Mouse (Mus musculus): ENCODE data around the gene Cdk4.

The Cdk4 gene

DNA sequence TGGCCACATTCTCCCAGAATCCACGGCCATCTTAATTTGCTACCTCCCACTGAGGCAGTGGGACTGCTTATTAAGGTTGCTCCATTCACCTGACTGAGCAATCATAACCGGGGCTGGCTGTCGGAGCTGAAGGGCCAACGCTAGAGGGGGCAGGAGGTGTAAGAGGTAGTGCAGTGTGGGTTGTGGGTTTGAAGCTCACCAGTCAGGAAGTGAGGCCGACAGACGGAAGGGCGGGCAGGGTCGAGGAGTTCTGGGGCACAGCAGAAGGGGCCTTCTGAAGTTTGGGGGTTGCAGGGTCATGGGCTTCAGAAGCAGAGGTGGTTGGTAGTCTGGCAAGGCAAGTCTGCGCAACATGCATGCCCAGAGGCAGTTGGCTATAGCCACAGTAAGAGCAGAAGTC lies 11.7 kb downstream of the Cdk4 start, which contains the start of gene Agap2:
Gene Agap2, plus strand, starts transcription at position 205 of the 400 bp plus-strand sequence.
- no peak for DNase-seq (ENCODE audit: low read depth, low spot score)

DNA sequence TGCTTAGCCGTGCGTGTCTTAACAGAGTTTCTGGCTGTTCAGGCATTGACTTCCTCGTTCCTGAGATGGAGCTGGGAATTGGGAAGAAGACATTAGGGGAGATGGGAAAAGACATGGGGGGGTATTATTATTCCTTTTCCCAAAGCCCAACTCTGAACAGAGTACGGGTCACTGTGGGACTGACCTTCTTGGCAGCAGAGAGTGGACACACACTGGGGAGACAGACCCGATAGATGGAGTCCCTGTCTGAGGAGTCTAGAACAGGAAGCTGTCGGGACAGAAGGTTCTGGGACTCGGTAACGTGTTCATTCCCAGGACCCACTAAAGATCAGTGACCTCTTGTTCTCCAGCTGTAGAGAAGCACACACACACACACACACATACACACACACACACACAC lies 12.3 kb downstream of the Cdk4 start:
- no peak for DNase-seq (ENCODE audit: low read depth, low spot score)

DNA sequence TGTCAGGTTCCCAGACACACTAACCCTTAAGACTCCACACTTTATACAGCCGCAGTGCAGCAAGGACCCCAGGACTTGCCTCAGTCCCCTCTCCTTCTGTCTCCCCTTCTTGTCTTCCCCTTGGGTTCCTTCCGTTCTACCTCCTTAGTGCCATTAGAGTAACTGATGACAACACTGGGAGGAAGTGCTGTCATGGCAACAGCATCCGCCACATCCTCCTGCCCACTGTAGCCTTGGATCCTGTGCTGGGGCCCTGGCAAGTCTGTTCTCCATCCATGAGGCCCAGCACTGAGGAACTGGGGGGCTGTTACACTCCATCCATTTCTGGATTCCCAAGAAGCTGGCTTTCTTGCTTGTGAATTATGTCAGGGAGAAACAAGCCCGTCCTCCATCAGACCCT lies 12.7 kb downstream of the Cdk4 start:
- no peak for DNase-seq (ENCODE audit: low read depth, low spot score)

DNA sequence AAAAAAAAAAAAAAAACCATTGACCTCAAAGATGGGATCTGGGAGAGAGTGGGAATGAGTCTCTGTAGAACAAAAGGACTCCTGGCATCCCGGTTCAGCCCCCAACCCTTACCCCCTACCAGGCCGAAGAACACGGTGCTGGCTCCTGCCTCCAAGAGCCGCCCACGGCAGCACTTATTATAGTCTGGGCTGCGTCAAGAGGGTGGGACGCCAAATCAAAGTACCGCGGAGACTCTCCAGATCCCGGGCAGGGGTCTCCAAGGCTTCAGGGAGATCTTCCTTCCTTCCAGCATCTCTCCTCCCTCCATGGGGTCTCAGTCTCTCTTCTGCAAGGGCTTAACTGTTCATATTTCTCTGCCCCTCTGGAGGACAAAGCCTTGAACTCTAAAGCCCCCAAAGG lies 14.2 kb downstream of the Cdk4 start:
- DNase-seq (ENCODE audit: low read depth, low spot score), result no peak

DNA sequence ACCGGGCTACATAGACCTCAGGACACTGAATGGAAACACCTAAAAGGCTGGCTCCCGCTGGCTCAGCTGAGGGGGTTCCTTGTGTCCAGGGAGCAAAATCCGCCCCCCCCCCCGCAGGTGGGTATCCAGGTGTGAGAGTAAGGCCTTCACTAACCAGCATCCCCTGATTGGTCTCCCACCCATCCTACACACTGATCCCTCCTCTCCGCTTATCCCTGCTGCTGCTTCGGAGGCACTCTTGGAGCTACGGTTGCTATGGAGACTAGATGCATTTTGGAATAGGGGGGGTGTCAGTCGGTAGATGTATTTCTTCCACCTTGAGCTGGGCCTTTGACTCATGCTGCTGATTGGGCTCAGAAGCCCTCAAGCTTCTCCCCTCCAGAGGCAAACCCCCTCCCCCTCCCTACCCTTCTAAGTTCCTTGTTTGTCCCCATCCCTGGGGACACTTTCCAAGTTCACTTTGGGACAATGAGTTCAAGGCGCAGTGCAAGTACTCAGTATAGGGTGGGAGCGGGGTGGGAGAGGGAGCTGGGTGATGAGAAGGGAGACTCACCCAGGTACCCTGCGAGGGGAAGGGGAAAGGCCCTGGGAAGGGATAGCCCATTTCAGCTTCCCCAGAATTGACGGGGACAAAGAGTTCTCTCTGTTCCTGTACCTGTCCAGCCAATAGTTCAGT lies 14.8 kb downstream of the Cdk4 start:
- peak; percentile 93 for DNase-seq (ENCODE audit: low read depth, low spot score)

DNA sequence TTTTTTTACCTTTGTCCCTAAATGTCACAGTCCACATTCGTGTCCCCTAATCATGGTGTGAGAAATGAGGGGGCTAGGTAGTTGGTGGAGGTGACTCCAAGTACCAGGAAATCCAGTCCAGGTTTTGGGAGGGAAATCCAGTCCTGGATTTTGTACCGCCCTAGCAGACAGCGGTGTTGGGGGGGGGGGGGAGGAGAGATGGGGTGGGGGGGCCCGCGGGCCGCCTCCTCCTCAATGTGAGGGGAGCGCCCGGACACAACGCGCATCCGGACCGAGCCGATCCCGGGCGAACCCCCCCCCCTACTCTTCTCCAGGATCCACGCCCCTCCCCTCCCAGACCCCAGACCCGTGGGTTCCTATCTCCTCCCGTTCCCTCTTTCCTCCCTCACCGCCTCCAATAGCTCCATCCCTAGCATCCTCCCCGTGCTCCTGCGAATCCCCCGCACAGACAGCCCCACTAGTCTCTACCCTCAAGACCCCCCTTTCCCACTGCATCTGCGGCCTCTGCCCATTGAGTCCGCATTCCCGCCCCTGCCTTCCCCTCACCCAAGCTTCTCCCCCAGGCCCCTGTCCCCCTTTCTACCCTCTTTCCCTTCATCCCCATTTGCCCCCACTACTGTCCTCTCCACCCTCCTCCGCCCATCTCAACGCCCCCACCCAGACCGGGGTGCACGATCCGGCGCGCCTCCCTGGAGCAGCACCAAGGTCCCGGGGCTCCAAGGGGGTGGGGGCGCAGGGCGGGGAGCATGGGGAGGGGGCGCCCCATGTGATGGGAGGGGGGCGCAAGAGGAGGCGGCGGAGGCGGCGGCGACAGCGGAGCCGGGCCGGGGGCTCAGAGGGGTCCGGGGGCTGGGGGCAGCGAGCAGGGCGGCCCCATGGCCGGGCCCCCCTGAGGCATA lies 15.6 kb downstream of the Cdk4 start:
- DNase-seq (ENCODE audit: low read depth, low spot score), result no peak

DNA sequence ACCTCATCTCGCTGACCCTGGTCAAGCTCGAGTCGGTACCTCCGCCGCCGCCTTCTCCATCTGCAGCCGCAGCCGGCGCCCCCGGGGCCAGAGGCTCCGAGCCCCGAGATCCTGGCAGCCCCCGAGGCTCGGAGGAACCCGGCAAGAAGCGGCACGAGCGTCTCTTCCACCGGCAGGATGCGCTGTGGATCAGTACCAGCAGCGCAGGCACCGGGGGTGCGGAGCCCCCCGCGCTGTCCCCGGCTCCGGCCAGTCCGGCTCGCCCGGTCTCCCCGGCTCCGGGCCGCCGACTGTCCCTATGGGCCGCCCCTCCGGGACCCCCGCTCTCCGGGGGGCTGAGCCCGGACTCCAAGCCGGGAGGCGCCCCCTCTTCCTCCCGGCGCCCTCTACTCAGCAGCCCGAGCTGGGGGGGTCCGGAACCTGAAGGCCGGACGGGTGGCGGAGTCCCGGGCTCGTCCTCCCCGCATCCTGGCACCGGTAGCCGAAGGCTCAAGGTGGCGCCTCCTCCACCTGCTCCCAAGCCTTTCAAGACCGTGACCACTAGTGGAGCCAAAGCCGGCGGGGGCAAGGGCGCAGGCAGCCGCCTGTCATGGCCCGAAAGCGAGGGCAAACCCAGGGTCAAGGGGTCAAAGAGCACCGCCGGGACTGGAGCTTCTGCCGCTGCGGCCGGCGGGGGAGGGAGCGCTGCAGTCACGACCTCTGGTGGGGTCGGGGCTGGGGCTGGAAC lies 16.5 kb downstream of the Cdk4 start:
- no peak for DNase-seq (ENCODE audit: low read depth, low spot score)

DNA sequence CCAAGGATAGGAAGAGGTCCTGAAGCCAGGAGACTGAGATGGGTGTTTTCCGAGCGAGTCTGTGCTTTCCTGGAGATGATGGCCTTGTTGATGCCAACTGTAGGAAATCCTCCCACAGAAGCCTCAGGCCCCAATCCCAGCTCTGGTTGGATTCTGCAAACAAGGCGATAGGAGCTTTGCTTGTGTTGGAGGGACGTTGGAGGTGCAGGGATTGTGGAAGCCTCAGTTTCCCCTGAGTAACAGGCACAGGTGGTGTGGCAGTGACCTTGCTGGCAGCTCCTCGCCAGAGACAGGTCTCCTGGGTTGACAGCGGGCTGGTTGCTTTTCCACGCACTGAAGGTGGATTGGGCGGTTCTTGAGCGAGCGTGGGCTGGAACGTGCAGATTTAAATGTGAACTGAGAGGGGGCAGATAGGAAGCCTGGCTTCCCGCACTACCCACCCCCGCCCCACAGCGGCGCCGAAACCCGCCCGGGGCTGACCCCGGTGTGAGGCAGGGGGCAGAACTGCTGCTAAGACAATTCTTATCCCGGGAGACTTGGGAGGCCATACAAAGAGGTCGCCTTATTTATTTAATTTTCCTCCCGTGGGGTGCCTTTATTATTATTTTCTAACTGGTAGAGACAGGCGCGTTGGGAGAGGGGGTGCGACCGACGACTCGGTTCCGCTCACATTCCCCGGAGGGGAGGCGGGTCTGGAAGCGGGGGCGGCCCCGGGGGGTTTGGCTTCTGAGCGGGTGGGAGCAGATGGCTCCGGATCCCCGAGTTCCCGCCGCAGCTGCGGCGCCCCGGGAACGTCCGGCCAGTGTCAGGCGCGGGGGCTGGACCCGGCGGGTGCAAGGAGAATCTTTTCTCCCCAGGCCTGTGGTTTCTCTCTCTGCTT lies 17.8 kb downstream of the Cdk4 start:
- no peak for DNase-seq (ENCODE audit: low read depth, low spot score)

DNA sequence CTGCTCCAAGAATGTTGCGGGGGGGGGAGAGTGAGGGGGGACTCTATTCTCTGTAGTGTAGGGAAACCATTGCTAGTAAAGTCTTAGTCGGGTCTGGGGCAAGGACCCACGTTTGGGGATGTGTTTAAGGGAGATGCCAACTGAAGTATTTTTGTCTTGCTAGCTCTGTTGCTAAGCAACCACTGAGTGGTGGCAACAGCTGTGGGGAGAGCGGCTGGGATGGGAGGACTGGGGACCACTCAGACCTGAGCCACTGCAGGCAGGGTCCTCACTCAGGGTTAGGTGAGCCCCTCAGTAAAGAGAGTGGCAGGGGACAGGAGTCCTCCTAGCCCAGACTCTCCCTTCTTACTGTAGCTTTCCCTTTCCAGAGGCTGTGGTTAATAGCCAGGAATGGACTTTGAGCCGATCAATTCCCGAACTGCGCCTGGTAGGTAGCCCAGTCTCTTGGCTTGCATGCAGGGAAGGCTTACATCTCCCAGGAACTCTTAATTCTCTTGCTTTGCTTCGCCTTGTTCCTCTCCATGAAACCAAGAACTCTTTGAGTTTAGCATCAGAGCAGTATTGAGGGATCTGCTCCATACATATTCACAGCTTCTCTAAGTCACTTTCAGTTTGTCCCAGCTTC lies 18.8 kb downstream of the Cdk4 start:
- no peak for DNase-seq (ENCODE audit: low read depth, low spot score)

DNA sequence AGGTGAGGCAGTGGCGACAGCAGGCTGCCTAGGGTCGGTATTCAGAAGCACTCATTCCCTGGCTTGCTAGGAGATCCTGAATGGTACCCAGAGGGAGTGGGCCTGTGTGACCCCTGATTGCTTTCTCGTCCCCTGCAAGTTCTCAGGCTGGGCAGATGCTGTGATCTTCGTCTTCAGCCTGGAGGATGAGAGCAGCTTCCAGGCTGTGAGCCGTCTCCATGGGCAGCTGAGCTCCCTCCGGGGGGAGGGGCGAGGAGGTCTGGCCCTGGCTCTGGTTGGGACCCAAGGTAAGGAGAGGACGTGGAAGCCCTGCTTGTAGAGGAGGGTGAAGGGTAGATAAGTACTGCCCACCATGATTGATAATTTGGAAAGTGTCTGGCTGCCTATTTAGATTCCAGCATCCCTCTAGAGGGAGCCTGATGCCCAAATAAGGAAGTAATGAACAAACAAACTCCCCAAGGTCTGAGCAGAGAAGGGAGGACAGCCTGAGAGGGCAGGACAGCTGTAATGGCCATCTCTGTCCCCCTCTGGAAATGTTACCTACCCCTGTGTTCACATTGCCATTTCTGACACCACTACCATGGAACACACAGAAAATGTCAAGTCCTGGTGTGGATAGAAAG lies 20.1 kb downstream of the Cdk4 start:
- no peak for DNase-seq (ENCODE audit: low read depth, low spot score)

DNA sequence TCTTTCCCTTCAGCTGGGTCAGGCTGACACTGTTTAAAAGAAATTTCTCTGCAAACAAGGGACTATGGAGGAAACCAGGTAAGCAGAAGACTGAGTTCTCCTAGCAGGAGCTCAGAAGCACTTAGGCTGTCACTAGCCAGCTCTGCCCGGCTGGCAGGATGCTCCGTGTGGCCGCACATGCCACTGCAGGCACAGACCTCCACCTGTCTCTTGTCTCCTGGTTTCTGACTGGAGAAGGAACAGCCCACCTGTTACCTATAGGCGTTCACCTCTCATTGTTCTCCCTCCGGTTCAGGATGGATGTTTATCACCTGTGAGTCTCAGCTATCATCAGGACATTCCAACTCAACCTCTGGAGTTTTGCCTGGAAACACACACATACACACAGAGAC lies 20.6 kb downstream of the Cdk4 start:
- no peak for DNase-seq (ENCODE audit: low read depth, low spot score)

DNA sequence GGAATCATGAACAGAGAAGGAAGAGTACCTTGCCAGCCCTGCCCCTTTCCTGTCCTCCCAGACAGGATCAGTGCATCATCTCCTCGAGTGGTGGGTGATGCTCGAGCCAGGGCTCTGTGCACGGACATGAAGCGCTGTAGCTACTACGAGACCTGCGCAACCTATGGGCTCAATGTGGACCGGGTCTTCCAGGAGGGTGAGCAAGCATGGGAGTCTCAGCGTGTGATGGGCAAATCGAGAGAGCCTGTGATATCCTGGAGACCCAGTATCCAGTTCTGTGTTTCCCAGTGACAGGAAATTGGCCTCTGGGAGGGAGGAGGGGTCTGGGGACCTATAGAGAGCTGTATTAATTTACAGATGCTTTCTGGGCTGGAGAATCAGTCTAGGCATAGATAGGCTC lies 21.7 kb downstream of the Cdk4 start:
- no peak for DNase-seq (ENCODE audit: low read depth, low spot score)

DNA sequence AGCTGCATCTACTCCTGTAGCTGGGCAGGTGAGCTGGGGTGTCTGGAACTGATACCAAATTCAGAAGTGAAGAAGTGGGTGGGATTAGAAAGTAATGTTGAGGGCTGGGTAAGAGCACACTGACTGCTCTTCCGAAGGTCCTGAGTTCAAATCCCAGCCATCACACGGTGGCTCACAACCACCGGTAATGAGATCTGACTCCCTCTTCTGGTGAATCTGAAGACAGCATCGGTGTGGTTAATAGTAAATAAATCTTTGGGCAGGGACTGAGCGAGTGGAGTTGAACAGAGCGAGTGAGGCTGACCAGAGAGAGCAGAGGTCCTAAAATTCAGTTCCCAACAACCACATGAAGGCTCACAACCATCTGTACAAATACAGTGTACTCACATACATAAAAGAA lies 22.3 kb downstream of the Cdk4 start:
- DNase-seq (ENCODE audit: low read depth, low spot score), result no peak

DNA sequence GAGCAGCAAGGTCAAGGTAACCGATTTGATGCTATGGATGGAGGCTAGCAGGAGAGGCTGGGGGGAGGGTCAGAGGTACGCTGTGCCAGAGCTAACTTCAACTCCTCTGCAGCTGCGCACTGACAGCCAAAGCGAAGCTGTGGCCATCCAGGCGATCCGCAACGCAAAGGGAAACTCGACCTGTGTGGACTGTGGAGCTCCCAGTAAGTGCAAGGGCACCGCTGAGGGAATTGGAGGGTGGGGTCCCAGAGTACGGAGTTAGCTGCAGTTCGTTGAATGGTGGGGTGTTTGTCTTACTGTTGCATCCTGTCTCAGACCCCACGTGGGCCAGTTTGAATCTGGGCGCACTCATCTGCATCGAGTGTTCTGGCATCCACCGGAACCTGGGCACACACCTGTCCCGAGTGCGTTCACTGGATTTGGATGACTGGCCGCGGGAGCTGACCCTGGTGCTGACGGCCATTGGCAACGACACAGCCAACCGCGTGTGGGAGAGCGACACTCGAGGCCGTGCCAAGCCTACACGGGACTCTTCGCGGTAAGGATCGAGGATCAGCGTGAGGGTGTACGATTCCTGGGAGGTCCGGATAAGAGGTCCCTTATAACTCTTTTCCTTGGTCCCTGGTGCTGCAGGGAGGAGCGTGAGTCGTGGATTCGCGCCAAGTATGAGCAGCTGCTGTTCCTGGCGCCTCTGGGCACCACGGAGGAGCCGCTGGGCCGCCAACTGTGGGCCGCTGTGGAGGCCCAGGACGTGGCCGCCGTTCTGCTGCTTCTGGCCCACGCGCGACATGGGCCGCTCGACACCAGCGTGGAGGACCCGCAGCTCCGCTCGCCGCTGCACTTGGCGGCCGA lies 27.5 kb downstream of the Cdk4 start:
- DNase-seq (ENCODE audit: low read depth, low spot score), result no peak

DNA sequence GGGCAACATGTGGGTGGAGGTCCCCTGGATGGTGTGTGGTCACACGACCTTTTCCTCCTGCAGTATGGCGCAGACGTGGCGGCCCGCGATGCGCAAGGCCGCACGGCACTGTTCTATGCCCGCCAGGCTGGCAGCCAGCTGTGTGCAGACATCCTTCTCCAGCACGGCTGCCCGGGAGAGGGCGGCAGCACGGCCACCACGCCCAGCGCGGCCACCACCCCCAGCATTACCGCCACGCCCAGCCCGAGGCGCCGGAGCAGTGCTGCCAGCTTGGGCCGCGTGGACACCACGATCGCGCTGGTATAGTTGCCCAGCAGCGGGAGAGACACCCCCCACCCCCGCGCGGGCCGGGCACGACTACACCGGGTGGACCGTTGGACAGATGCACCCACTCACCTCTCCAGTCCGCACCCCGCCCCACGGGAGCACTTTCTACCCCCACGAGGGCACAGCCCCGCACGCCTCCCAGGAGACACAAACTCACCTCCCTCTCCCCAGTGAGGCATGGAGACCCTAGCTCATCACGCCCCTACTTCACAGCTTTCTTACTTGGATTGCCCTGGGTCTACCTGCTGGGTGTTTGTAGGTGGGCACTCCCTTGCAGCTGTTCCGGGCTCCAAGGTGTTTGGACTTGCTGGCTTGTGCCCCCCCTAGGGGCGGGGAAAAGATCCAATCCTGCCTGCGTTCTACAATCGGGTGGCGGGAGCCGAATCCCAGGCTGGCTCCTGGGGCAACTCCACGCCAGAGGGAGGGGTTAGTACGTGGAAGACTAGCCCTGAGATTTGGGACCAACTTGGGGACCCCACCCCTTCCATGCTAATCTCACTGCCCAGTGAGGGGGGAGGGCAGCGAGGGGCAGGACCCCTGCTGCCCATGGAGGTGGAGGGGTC lies 28.4 kb downstream of the Cdk4 start:
- DNase-seq (ENCODE audit: low read depth, low spot score), result no peak

DNA sequence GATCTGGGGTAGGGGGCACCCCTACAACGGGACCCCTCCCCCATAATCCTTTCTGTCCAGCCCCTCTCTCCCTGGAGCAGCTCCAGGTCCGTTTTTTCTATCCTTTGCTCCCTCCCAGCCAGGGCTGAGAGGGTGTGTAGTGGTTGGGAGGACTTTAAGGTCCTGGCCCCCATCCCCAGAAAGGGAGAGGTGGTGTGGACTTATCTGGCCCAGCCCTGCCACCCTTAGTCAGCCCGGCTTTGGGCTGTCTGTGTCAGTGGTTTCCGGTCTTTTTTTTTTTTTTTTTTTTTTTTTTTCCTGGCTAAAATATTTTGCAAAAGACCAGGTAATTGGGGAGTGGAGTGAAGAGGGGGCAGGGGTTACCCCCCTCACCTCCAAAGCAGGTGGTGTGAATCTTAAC lies 29.4 kb downstream of the Cdk4 start:
- DNase-seq (ENCODE audit: low read depth, low spot score), result no peak

DNA sequence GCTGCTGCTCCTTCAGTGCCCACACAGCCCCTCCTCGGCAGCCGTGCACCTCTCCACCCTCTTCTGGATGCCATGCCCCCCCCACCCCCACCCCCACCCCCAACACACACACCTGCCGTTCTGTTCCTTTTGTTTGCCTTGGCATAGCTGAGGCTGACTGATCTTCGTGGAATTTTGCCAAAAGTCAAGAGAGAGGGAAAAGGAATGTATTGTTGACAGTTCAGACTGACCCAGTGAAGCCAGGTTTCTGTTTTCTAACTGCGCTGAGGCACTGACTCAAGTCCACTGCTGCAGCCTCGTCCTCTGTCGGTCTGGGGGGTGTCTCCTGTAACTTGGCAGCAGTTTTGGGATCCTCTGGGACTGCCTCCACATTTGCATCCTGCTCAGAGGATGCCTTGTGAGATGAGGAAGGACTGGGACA lies 31.1 kb downstream of the Cdk4 start:
- DNase-seq (ENCODE audit: low read depth, low spot score), result no peak

DNA sequence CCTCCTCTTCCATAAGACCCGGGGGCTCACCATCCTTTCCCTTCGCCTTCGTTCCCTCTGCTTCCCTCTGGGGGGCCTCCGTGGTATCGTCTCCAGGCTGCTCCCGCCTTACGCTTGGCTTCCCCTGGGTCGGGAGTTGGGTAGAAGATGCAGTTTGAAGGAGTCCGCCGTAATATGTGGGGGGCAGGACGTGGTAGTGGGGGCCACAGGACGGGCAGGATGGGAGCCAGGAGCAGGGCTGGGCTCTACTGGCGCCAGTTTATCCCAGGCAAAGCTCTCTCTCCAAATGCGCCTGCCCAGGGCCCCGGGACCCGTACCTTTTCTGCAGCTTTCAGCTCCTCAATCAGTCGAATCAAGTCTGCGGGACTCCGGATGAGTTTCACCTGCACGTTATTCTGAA lies 35.2 kb downstream of the Cdk4 start:
- DNase-seq (ENCODE audit: low read depth, low spot score), result no peak

DNA sequence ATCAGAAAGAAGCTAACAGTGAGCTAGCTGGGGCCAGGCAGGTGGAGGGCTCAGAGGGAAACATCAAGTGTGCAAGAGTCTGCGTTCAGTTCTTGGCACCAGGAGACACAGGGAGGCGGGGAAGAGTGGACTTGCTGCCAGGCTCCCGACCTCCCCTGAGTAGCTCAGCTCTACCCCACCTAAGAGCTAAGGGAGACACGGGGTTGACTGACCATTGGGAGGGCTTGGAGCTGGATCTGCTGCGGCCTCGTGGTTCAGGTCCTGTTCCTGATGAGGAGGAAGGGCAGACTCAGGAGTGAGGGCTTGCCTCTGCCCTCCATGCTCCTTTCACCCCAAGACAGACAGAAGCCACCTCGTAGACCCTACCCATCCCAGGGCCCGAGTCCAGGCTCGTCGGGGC lies 35.9 kb downstream of the Cdk4 start:
- DNase-seq (ENCODE audit: low read depth, low spot score), result no peak

Data from telencephalon, adult 2 months (tissue).